Mouse (Mus musculus): Measurements from ENCODE around the gene Ccdc182. TPM values are rescaled to one million over a fixed set of nuclear protein-coding genes. Genes with fewer than 3 reads are reported as not detected.

Gene Ccdc182
- total RNA-seq (2021): not detected
- long read RNA-seq, experiment 1: 0 reads
- long read RNA-seq, experiment 2: 0 reads

DNA sequence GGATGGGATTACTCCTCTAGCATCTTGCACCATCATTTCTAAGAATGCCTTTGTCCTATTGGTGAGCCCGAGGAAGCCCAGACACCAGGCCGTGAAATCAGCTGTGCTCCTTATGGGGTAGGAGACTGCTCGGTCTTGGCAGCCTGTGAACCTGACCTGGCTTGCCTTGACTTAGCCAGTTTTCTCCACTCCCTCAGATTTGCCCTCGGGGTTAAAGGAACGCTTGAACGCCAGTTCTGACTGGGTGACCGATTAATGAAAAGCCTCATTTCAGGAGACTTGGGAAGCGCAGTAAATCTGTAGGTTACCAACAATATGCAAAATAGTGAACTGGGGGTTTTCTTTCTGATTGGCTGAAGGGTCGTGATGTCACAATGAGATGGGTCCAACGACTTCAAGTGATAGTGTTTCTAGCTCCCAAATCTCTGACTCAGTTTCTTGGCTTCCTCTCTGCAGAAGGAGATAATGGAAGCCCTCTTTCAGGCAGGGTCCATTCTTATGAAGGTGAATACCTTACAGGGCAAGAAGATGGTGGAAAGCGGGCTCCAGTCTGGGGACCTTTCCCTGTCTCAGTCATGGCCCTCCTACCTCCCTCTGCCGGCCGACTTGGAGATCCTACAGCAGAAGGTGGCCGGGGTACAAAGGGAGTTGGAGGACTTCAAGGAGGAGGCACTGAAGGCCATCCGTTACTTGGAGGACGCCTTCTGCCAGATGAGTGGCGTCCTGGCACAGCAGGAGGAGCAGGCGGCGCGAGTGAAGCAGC lies at the start of gene Ccdc182:
TSS of gene Ccdc182 (plus strand) at position 428 of the 763 bp plus-strand sequence.
- no peak for DNase-seq (ENCODE audit: low spot score in 2 of 2)

DNA sequence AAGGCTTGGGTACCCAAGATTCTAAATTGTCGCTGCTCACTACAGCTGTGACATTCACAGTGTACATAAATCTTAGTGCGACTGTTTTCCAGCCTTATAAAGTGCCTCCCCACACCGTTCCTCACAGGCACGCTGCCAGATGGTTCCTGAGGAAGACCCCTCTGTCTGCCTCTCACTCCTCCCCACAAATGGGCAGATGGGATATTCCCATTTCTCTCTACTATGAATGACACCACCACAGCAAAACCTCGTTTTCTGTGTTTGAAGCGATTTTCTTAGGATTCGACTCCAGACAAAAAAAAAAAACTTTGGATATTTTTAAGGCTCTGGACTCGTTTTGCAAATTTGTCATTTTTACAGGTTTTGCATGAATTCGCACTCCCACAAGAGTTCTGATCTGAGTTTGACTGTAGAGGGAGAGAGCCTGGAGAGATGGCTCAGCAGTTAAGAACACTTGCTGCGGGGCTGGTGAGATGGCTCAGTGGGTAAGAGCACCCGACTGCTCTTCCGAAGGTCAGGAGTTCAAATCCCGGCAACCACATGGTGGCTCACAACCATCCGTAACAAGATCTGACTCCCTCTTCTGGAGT lies 48.2 kb upstream of the Ccdc182 start:
- DNase-seq (ENCODE audit: low spot score in 2 of 2): no peak

DNA sequence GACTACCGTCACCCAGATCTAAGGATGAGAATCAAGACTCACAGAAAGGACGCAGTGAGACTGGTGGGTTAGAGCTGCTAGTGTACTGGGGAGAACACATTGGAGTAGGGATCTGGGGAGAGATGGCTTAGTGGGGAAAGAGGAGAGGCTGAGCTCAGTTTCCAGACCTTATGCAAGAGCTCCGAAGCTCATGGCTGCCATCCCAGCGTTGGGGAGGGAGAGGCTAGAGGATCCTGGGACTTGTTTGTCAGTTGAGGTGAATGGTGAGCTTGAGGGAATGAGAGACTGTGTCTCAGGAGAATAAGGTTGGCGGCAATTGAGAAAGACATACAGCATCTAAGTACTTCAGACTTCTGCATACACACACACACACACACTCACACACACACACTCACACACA lies 45.2 kb upstream of the Ccdc182 start:
- no peak for DNase-seq (ENCODE audit: low spot score in 2 of 2)

DNA sequence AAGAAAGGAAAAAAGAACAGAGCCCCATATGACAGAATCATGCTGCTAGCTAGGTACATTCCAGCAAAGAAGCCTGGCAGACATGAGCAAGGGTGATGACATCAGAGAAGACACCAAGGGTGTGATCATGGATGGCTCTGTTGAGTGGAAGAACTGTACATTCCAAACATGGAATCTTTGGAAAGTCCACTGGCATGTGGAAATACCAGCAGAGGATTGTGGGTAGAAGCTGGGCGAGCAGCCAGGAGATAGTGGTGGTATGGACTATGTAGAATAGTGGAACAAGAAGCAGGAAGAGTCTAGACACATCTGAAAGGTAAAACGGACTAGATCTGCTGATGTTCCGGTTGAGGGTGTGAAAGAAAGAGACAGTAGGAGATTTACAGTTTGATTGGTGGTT lies 43.3 kb upstream of the Ccdc182 start:
- DNase-seq (ENCODE audit: low spot score in 2 of 2): no peak

DNA sequence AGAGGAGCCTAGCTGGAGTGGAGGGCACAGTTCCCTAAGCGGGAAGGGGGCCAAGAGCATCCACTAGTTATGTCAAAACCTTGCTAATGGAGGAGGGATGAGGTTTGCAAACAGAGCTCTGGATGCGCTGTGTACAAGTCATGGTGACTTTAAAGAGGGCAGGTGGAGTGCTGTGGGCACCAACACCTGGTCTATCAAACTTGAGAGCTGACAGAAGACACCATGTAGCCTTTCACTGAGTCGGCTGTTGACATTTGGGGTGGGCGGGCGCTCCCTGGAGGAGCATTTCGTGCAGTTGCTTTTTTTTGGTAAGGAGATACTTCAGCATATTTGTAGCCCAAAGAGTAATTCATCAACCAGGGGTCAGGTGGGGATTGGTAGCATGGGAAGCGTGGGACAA lies 42.6 kb upstream of the Ccdc182 start:
- DNase-seq (ENCODE audit: low spot score in 2 of 2): no peak

DNA sequence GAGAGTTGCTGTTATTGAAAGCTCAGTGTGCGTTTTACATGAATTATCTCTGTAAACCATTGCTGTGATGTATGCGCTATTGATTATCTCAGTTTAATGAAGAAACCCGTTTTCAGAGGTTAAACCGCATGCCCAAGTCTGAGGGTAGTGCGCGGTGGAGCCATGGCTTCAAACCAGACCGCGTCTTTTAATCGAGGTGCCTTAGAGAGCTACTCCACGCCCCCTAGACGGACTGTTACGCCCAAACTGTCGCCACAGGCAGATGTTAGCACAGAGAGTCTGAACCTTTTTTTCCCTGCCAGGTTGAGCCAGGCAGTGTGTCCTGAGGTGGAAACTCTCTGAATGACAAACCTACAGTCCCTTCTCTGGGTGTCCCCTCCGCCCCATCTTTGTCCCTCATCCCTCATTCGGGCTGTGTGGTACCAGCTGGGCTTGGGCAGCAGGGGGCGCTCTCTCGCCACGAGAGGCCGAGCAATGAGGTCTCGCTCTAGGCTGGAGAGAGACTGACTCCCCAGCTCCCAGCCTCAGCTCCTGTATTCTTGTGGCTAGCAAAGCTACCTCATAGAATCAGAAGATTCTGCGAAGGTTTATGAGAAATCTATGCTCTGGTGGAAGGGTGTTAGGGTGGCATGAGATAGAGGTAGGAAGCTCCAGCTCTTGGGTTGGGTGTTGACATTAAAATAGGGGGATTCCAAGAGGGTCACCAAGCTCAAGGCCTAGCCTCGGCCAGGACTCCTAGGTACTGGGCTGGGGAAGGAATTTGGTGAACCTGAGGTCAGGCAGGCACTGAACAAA lies 41.7 kb upstream of the Ccdc182 start:
- DNase-seq (ENCODE audit: low spot score in 2 of 2): peak; percentile 80

DNA sequence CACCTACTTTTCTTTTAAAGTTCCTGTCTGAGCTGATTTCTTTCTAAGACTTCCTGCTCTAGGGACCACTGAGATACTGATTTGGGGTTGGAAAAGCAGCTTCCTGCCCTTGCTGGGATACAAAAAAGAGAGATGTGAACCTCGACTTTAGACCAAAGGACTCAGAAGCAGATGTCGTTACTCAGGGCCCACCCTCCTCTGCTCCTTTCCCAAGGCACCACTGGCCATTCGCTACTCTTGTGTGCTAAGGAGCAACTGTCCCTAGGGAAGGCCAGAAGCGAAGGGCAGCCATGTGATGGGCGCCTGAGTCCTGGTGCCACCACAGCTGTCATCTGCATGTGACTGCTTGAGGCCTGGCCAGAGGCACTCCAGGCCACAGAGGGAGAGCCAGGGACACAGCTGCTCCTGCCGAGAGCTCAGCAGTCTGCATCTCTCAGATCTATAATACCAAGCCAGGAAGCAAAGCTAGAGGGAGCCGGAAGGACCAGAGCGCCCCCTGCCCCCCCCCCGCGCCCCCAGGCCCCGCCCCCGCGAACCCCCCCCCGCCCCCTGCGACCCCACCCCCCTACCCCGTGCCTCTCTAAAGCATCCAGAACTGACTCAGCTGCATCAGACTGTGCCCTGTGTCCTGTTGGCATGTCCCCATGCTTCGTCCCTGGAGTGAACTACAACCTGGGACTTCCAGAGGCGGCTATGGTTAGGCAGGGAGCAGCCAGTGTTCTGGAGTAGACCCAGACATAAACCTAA lies 40.9 kb upstream of the Ccdc182 start:
- no peak for DNase-seq (ENCODE audit: low spot score in 2 of 2)

DNA sequence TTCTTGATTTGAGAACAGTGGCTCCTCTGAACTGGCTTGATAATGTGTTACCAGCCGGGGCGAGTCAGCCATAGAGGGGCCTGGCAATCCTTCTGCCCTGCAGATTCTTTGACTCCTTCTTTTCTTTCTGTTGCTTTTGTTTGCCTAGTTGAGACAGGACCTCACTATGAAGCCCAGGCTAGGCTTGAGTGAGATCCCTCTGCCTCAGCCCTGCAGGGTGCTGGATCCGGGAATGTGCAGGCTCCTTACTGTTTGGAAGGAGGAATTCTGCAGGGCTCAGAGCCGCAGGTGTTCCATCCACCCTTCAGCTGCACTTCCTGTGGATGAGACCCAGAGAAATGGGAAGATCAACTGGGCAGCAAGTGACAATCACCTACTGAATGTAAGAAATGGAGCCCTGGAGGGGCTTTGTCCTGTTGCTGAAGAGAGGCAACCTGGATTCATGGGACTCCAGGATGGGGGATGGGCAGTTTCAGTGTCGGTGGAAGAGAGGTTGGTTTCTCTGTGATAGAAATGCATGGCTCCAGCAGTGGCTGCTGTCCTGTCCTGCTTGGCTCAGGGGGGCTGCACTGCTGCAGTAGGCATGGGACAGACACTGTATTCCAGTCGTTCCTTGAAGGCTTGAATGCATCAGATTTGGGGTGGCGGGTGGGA lies 40.2 kb upstream of the Ccdc182 start:
- no peak for DNase-seq (ENCODE audit: low spot score in 2 of 2)

DNA sequence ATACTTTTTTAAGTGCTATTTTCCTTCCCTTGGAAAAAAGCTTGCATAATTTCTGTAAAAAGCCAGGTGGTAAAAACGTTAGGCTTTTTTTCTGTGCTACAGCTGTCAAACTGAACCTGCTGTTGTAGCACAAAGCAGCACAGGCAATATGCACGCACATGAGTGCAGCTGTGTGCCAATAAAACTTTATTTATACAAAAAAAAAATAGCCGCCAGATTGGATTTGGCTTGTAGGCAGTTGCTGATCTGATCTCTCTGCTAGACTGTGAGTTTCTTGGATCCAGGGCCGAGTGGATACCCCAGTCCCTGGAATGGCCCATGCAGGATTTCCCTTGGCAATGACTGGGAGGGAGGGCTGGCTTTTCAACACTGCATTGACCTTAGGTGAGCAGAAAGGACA lies 36.2 kb upstream of the Ccdc182 start:
- DNase-seq (ENCODE audit: low spot score in 2 of 2): no peak

DNA sequence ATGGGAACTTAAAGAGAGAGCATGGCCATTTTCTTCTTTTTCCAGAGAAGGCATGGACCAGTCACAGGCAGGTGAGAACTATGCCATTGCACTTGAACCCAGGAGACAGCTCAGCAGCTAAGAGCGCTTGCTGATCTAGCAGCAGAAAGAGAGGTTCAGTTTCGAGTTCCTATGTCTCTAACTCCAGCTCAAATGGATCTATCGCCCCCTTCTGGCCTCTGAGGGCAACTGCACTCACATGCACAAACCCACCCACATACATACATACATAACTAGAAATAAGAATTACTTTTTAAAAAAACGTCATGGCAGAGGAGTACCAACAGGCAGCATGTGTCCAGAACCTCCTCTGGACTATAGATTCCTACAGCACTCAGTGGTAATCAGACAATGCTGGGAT lies 35.6 kb upstream of the Ccdc182 start:
- DNase-seq (ENCODE audit: low spot score in 2 of 2): no peak

DNA sequence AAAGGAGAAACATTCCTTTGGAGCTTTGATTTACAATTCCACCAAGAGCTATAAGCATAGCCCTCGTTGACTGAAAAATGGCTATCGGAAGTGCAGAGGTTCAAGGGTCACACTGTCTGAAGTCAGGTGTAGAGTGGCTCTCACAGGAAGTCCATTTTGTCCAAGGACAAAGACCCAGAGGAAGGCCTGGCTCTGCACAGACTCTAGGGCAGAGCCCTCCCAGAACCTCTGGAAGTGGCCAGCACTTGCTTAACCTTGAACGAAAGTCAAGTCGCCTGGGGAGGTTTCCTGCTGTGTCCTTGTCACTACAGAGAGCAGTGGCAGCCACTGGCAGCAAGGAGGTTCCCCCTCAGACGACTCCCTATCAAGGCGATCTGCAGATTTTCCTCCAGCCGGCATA lies 33.4 kb upstream of the Ccdc182 start:
- DNase-seq (ENCODE audit: low spot score in 2 of 2): no peak

DNA sequence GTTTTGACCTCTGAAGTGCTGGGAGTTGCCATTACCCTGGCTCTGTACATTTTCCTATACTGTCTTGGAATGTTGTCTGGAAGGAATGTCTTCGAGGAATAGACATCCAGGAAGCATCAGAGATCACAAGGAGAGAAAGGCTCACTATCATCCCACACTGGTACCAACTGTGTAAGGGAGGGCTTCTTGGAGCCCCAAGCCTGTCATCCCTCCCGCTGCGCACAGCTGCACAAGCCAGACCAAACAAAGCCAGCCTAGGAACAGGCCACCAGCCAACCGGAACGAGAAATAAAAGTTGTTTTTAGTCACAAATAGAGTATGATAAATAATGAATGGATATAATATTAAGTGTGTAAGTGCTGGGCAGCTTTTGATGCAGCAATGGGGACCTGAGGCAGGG lies 29.0 kb upstream of the Ccdc182 start:
- no peak for DNase-seq (ENCODE audit: low spot score in 2 of 2)

DNA sequence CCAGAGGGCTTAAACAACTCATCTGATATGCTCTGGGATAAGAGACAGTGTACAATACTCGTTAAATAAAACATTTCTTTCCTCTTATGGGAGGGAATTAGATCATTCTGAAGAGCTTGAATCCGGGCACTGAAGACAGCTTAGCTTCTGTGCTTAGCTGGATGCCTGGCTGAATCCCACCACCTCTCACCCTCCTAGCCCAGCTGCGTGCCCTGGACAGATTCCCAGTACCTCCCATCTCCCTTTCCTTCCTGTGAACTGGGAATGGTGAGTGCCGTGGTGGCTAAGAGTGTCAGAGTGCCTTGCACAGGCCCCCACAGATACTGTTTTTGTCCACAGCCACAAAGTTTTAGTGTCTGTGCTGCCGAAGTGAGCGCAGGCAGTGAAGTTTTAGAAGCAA lies 27.5 kb upstream of the Ccdc182 start:
- DNase-seq (ENCODE audit: low spot score in 2 of 2): peak in 1 of 2 experiments; percentile 26

DNA sequence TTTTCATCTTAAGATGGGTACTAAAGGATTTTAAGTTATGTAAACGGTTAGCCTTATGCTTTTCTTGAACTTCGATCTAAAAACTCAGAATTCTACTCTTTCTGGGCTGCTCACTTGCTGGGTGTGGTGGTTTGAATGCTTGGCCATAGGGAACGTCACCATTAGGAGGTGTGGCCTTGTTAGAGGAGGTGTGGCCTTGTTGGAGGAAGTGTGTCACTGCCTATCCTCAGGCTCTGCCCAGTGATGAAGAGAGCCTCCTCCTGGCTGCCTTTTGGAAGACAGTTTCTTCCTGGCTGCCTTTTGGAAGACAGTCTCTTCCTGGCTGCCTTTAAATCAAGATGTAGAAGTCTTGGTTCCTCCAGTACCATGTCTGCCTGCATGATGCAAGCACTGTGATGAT lies 22.0 kb upstream of the Ccdc182 start:
- no peak for DNase-seq (ENCODE audit: low spot score in 2 of 2)

DNA sequence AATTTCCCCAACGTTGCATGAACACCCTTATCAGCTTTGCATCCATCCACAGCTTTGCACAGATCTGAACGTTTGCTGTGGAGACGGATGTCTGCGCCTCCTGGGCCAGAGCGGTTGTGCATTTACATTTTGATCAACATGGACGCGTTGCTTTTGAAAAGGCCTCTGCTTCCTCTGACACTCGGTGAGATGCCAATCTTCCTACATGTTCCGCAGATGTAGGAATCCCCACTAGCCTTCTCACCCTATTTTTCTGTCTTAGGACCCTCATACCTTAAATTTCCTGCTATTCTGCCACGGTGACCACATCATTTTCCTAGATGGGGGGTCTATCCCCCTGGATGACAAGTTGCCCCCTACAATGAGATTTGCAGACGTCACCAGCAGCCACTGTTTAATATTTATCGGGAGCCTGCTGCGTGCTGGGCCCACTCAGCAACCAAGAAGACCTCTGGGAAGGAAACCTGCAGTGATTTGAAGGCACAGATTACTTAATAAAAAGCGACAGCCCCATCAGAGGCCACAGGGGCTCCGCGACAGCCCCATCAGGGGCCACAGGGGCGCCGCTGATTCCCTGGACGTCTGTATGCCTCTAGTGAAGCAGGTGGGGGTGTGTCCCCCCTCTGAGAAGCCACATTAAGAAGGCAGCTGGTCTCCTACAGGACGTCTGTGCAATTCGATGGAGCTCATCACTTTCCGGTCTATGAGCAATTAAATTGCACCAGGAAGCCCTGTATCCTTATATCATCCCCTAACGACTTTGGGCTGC lies 19.6 kb upstream of the Ccdc182 start:
- no peak for DNase-seq (ENCODE audit: low spot score in 2 of 2)

DNA sequence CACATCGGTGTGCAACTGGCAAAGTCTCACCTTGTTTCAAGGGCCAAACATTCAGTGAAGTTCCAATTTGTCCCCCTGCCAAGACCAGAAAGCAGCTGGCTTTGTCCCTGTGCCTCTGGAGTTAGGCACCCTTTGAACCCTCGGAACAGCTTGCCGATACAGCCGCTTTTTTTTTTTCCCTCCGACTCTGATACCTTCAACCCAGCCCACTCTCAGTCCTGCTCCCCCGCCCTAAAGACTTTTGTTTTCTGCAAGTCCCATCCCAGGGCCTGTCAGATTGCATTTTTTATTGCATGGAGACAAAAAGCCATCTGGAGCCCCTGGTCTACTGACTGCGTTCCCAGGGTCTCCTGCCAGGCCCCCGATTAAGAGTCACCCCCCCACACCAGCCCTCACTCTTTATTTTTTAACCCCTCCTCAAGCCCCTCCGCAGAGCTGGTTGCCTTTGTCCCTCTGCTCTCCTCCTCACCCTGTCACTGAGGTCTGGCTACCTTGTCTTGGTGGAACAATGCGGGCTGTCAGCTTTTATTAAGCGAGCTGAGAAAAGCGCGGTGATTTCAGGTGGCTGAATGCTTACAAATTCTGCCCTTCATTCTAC lies 18.9 kb upstream of the Ccdc182 start:
- no peak for DNase-seq (ENCODE audit: low spot score in 2 of 2)

DNA sequence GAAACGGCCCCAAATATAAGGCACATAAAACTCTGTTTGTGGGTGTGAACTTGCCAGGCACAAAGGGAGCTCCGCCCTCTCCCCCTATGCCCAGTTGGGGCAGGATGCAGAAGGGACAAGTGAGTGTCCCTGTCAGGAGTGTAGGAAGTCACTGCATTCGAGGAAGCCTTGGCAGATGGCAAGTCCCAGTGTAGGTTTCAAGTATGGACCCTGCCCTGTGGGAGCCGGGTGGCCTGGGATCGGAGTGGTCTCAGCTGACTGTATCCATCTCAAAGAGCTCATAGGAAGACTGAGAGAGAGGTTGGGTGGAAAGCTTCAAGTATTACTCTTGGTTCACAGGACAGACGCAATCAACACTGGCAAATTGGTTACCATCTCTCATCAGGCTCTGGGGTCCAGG lies 17.9 kb upstream of the Ccdc182 start:
- no peak for DNase-seq (ENCODE audit: low spot score in 2 of 2)

DNA sequence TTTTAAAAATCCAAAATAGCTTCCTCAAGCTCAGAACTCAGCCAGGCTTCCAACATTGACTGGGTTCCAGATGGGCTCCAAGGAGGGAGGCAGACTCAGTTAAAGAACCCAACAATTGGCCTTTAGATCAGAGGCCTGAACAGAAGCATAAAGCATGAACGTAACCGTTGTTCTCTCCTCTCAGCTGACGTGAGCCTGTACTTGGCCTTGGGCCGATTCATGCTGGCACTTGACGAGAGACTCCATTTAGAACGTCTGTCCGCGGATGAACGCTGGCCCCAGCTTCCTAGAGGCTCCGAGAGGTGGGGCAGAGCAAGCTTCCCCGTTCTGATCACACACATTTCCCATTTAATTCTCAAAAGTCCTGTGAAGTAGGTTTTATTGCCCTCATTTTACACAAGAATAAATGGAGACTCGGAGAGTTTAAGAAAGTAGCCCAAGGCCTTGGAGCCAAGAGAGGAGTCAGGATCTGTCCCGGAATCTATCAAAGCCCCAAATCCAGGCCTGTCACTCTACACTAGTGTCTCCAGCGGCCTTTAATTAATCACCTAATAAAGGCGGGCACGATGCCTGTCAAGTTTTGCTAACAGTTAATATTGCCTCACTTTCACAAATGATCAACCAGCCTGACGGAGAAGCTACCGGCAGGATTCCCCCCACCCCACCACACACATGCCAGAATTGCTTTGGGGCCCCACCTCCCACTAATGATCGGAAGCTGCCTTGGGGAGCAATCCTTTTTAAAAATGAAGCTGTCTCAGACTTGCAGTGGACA lies 17.1 kb upstream of the Ccdc182 start:
- peak in 1 of 2 experiments; percentile 67 for DNase-seq (ENCODE audit: low spot score in 2 of 2)

DNA sequence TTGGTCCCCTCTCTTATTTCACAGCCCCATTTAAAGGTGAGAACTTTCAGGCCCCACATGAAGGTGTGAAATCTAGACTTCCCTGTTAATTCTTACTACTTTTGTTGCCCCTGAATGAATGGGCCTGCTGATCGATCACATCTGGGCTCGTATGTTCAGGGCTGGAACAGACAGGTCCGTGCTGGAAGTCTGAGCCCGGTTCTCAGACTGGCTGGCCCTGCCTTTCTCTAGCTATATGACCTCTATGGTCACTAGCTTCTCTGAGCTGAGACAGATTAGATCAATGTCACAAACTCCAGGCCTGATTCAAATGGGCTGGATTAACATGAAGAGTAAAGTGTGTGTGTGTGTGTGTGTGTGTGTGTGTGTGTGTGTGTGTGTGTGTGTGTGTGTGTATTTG lies 14.9 kb upstream of the Ccdc182 start:
- no peak for DNase-seq (ENCODE audit: low spot score in 2 of 2)
